Mouse (Mus musculus) spleen, embryonic (tissue): ENCODE measurements around the gene Cdh15.

Experiments used
- CTCF ChIA-PET: fragments of 350-600 bp; sonication (Branson Sonifier 250); formaldehyde crosslinking; loops from one replicate; lab custom pipeline; 2022; lab: Charles Lee

Gene Cdh15

GRCm38 (mm10) chr8:122880302-122880701 is 32.5 kb downstream of the Cdh15 start:
- CTCF ChIA-PET: no interaction called here

GRCm38 (mm10) chr8:122883671-122884070 is 35.9 kb downstream of the Cdh15 start:
- CTCF ChIA-PET: no interaction called here

GRCm38 (mm10) chr8:122891440-122891839 is 43.7 kb downstream of the Cdh15 start:
- CTCF ChIA-PET: no interaction called here

- CTCF ChIA-PET: no interaction called here
These were observed 45.7 kb downstream of the Cdh15 start for GRCm38 (mm10) chr8:122893451-122893850.

GRCm38 (mm10) chr8:122896317-122896716 is 48.6 kb downstream of the Cdh15 start:
- CTCF ChIA-PET: interaction anchor here (0.6 kb wide), 1 partner anchor 290 kb away, joined by 5 read pairs; no protein-coding TSS in a partner anchor

GRCm38 (mm10) chr8:122897200-122897599 is 49.4 kb downstream of the Cdh15 start:
- CTCF ChIA-PET: no interaction called here

- CTCF ChIA-PET: interaction anchor here (0.6 kb wide), 1 partner anchor 380 kb away, joined by 5 read pairs; no protein-coding TSS in a partner anchor
These were observed 50.3 kb downstream of the Cdh15 start for GRCm38 (mm10) chr8:122898018-122898417.

GRCm38 (mm10) chr8:122898473-122898872 is 50.7 kb downstream of the Cdh15 start:
- CTCF ChIA-PET: interaction anchor here (0.6 kb wide), 1 partner anchor 380 kb away, joined by 5 read pairs; no protein-coding TSS in a partner anchor

GRCm38 (mm10) chr8:122899085-122899484 is 51.3 kb downstream of the Cdh15 start:
- CTCF ChIA-PET: no interaction called here

GRCm38 (mm10) chr8:122901476-122901875 is 53.7 kb downstream of the Cdh15 start:
- CTCF ChIA-PET: interaction anchor here (0.7 kb wide), 1 partner anchor 80 kb away, joined by 4 read pairs; no protein-coding TSS in a partner anchor

GRCm38 (mm10) chr8:122901892-122902515 is 54.2 kb downstream of the Cdh15 start:
- CTCF ChIA-PET: interaction anchor here (0.7 to 1.1 kb wide), 2 partner anchors 35 to 80 kb away, joined by 4 to 7 read pairs; no protein-coding TSS in a partner anchor

GRCm38 (mm10) chr8:122902581-122902980 is 54.8 kb downstream of the Cdh15 start:
- CTCF ChIA-PET: interaction anchor here (0.6 to 1.1 kb wide), 3 partner anchors 34 to 130 kb away, joined by 7 to 18 read pairs (median 10); no protein-coding TSS in a partner anchor

GRCm38 (mm10) chr8:122903002-122903401 is 55.2 kb downstream of the Cdh15 start:
- CTCF ChIA-PET: interaction anchor here (0.6 to 1.1 kb wide), 3 partner anchors 34 to 129 kb away, joined by 7 to 18 read pairs (median 10); no protein-coding TSS in a partner anchor

GRCm38 (mm10) chr8:122904496-122904895 is 56.7 kb downstream of the Cdh15 start:
- CTCF ChIA-PET: no interaction called here

- CTCF ChIA-PET: no interaction called here
These were observed 57.6 kb downstream of the Cdh15 start for GRCm38 (mm10) chr8:122905346-122905745.

- CTCF ChIA-PET: interaction anchor here (1.0 kb wide), 1 partner anchor 162 kb away, joined by 4 read pairs; no protein-coding TSS in a partner anchor
These were observed 58.8 kb downstream of the Cdh15 start for GRCm38 (mm10) chr8:122906463-122907021.

GRCm38 (mm10) chr8:122912150-122912549 is 64.4 kb downstream of the Cdh15 start:
- CTCF ChIA-PET: no interaction called here

GRCm38 (mm10) chr8:122912871-122913270 is 65.1 kb downstream of the Cdh15 start:
- CTCF ChIA-PET: no interaction called here

GRCm38 (mm10) chr8:122916766-122917165 is 69.0 kb downstream of the Cdh15 start:
- CTCF ChIA-PET: no interaction called here
